Mouse (Mus musculus) heart, embryonic 14.5 days (tissue): ENCODE data around the gene Lysmd4. TPM values are rescaled to one million over a fixed set of nuclear protein-coding genes. Genes with fewer than 3 reads are reported as not detected.
A peak's percentile ranks its signal among the peaks of the same experiment; 100 is the strongest.
"Not testable (repeated sequence)": the region's sequence is repeated elsewhere in the genome, so short reads cannot be mapped to it uniquely, and the experiment has no call there.

Experiments used
- ATAC-seq: fragments of 200-750 bp; cut with Nextera tagmentation; 2 replicates; pipeline ENCODE4 v1.8.0; 2017; ENCODE audit warnings: low read depth, moderate TSS enrichment; ENCODE audit not compliant: insufficient number of reproducible peaks, insufficient read depth, low FRiP score
- H3K27ac ChIP-seq, 2 experiments: fragments of 200-500 bp in 1 of 2; fragments of 300-500 bp in 1 of 2; sonication (generic) in 1 of 2; replicated peaks in 1 of 2; 2 replicates each; pipeline ENCODE4 v1.5.1; 2012 to 2014; ENCODE audit warnings: low read depth in 2 of 2, low read length in 2 of 2, control low read depth in 1 of 2, mild to moderate bottlenecking in 1 of 2, mixed read lengths in 1 of 2; ENCODE audit not compliant: control insufficient read depth in 1 of 2, insufficient read depth in 1 of 2
- H3K27me3 ChIP-seq: fragments of 300-500 bp; sonication (generic); 2 replicates; pipeline ENCODE4 v1.6.1; 2014; ENCODE audit warnings: mild to moderate bottlenecking, low read length, control low read depth; ENCODE audit not compliant: control insufficient read depth, insufficient read depth
- H3K36me3 ChIP-seq: fragments of 300-500 bp; sonication (generic); 2 replicates; pipeline ENCODE4 v1.6.1; 2014; ENCODE audit warnings: mild to moderate bottlenecking, control low read depth, low read length, mixed read lengths; ENCODE audit not compliant: control insufficient read depth, insufficient read depth
- H3K4me1 ChIP-seq, 2 experiments: fragments of 200-500 bp in 1 of 2; fragments of 300-500 bp in 1 of 2; sonication (generic) in 1 of 2; 2 replicates each; pipeline ENCODE4 v1.6.1; 2012 to 2014; ENCODE audit warnings: low read length in 2 of 2, control low read depth in 1 of 2, mixed read lengths in 1 of 2; ENCODE audit not compliant: control insufficient read depth in 2 of 2, insufficient read depth in 2 of 2
- H3K4me2 ChIP-seq: fragments of 300-500 bp; sonication (generic); 2 replicates; pipeline ENCODE4 v1.6.1; 2014; ENCODE audit warnings: mild to moderate bottlenecking, low read length
- H3K4me3 ChIP-seq, 2 experiments: fragments of 200-500 bp in 1 of 2; fragments of 300-500 bp in 1 of 2; sonication (generic) in 1 of 2; 2 replicates each; pipeline ENCODE4 v1.5.1; 2012 to 2014; ENCODE audit warnings: low read length in 2 of 2, mild to moderate bottlenecking in 2 of 2, control low read depth in 1 of 2, low read depth in 1 of 2, moderate library complexity in 1 of 2; ENCODE audit not compliant: control insufficient read depth in 1 of 2, insufficient read depth in 1 of 2
- H3K9ac ChIP-seq: fragments of 300-500 bp; sonication (generic); 2 replicates; pipeline ENCODE4 v1.6.1; 2014; ENCODE audit warnings: mild to moderate bottlenecking, low read length
- H3K9me3 ChIP-seq: fragments of 300-500 bp; sonication (generic); 2 replicates; pipeline ENCODE4 v1.6.1; 2016; ENCODE audit warnings: low read length, control low read depth; ENCODE audit not compliant: control insufficient read depth
- WGBS: fragments of 180-500 bp; shearing (Covaris S2); extraction: QIAGEN DNeasy Blood & Tissue Kit; methylation state at CpG from one replicate; pipeline ENCODE4 v1.1.7; 2014; 5-methylcytosine and 5-hydroxymethylcytosine counted together
- polyA plus RNA-seq: library from polyadenylated mRNA; unstranded; fragments of >200 nt; fragmentation: Nextera tagmentation; extraction: Ambion mirVana; gene quantifications from 2 replicates; pipeline ENCODE4 v1.2.1, GENCODE M21; 2014

Lysmd4 gene
- polyA plus RNA-seq, 1 experiment from 2014 or later = 13.8 TPM

DNA sequence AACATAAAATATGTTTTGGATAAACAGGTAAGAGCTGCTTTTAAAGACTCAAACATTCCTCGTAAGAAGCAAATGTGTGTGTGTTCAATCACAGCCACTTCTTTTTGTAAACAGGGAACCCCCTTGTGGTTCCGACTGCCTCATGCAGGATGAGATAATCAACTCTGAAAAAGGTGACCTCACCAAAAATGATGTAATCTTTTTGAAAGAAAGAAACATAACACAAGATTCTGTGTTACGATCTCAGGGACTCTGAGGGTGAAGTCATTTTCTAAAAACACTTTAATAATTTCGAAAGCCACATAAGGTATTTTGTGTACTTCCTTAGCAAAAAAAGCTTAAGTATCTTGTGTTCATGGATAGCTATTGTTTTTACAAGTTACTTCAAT, 21.5 kb downstream of the Lysmd4 start:
- Histone ChIP-seq H3K9ac (no peak overlapping the region), H3K9me3 (no peaks in the 10 kb centered on the region), H3K27me3 (no peaks in the 10 kb centered on the region), H3K27ac (peak overlapping the region in 1 of 2 experiments; percentile 17; a peak in 1 of 4 replicates), H3K4me2 (no peak overlapping the region), H3K36me3 (peaks cover 36% of the 10 kb centered on the region), H3K4me3 (no peak overlapping the region), H3K4me1 (peaks cover 0 to 15% of the 10 kb centered on the region in 2 experiments; a peak in 3 of 4 replicates)
- 26% methylated on average over 4 of the region's 4 CpGs for WGBS
- no peak for ATAC-seq

DNA sequence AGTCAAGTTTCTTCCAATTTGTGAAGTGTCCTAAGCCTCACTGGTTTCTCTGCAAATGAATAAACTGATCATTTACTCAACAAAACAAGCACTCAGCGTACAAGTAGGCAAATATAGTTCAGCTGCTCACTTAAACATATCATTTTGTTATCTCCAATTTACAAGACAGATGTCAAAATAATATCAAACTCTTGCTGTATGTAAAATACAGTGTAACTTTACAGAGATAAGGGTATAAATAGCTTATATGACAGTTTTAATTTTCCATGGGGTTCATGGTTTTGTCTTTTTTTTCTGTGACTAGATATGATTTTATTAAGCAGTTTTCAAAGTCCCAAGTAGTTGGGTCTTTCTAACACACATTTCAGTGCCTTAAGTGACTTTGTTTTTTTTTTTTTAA, 22.9 kb downstream of the Lysmd4 start:
- Histone ChIP-seq H3K27ac (no peak overlapping the region), H3K36me3 (peaks cover 33% of the 10 kb centered on the region), H3K4me2 (no peak overlapping the region), H3K4me3 (no peak overlapping the region), H3K9ac (no peak overlapping the region), H3K27me3 (no peaks in the 10 kb centered on the region), H3K4me1 (peaks cover 0 to 13% of the 10 kb centered on the region in 2 experiments; a peak in 3 of 4 replicates), H3K9me3 (no peaks in the 10 kb centered on the region)
- no peak for ATAC-seq
- 47% methylated on average over 1 of the region's 1 CpGs for WGBS

DNA sequence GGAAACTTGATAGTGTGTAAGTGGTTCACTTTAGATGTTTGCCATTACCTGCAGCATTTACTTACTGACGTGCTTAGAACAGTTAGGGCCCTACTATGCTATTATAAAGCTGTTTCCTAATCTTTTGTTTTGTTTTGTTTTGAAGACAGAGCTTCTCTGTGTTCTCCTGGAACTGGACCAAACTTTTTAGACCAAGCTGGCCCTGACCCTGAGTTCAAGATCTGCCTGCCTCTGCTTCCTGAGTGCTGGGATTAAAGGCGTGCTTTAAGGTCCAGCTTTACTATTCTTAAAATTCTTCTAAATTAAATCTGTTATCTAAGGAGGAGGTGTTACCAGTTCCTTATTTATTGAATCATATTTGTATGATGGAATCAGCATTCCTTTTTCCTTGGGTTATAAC, 23.7 kb downstream of the Lysmd4 start:
- Histone ChIP-seq H3K27me3 (no peaks in the 10 kb centered on the region), H3K36me3 (peaks cover 38% of the 10 kb centered on the region), H3K4me3 (no peak overlapping the region), H3K27ac (no peak overlapping the region), H3K4me2 (no peak overlapping the region), H3K4me1 (peaks cover 0 to 13% of the 10 kb centered on the region in 2 experiments; a peak in 3 of 4 replicates), H3K9ac (no peak overlapping the region), H3K9me3 (no peaks in the 10 kb centered on the region)
- 68% methylated on average over 2 of the region's 2 CpGs for WGBS
- ATAC-seq = no peak

DNA sequence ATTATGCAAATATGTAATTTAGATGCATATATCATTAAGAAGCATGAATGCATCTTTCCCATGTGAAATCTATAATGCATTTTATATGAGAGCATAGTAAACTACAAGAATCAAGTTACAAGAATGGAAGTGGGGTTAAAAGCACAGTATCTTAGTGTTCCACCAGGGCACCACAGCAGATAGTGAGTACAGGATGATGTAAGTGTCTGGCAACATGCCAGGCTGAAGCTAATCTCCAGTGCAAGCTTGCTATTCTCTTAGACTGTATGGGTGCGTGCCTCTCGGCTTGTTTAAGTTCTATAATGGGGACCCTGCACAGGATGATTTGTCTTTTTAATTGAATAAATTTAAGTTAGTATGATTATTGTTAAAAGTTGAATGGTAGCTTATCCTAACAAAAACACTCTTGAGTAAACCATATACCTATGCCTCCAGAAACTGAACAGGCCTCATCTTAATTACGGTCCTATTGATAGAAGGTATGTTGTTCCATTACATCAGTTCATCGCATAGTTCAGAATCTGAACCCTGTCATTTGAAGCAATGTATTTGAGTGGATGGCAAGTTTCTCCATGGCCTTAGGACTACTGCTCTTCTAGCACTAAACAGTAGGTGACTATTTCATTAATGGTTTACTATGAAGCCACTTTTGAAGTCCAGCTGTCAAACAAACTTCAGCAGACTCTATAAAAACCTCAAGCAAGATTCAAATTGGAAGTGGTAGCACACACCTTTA, 37.7 kb downstream of the Lysmd4 start:
- Histone ChIP-seq H3K4me2 (no peak overlapping the region), H3K27me3 (no peaks in the 10 kb centered on the region), H3K27ac (peak overlapping the region; percentile 53 to 77), H3K9me3 (no peaks in the 10 kb centered on the region), H3K4me3 (no peak overlapping the region), H3K4me1 (peaks cover 2 to 6% of the 10 kb centered on the region in 2 experiments; a peak in 3 of 4 replicates), H3K36me3 (peaks cover 36% of the 10 kb centered on the region), H3K9ac (no peak overlapping the region)
- peak; percentile 85 for ATAC-seq
- WGBS = 14% methylated on average over 4 of the region's 4 CpGs

DNA sequence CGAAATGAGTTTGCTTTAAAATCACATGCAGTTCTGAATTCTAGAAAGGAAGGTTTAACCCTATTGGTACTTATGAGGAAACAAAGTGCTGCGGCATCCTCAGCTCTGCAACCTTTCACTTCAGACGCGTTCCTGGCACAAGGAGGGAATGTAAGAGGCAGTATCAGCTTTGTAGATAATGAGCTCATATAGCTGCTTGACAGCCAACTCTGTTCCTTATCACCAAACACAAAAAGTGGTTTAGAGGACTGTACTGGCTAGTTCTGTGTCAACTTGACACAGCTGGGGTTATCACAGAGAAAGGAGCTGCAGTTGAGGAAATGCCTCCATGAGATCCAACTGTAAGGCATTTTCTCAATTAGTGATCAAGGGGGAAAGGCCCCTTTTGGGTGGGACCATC, 48.1 kb downstream of the Lysmd4 start:
- ATAC-seq = peak; percentile 69
- not testable (repeated sequence) for H3K9me3 ChIP-seq, H3K9ac ChIP-seq, H3K4me2 ChIP-seq, H3K27me3 ChIP-seq, H3K4me3 ChIP-seq
- 12% methylated on average over 4 of the region's 4 CpGs for WGBS
- Histone ChIP-seq H3K36me3 (peaks cover 20% of the 10 kb centered on the region), H3K27ac (peak overlapping the region in 1 of 2 experiments; percentile 63; a peak in 2 of 4 replicates), H3K4me1 (peaks cover 0 to 37% of the 10 kb centered on the region in 2 experiments; a peak in 3 of 4 replicates)

DNA sequence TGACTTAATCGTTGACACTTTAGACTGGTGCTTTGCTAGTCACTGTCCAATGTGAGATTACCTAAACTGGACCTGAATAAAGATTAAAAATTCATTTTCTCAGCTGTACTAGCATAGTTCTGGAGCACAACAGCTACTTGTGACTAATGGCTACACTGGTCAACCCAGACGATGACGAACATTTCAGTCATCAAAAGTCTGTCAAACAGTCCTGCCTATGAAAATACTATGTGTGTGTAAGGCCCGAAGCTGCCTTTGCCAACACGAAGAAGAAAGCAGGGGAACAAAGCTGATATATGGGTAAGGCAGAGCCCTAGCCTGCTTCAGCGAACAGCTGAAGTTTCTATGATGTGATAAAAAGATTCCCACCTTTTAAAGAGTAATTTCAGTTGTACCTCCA, 61.2 kb downstream of the Lysmd4 start:
- no peak overlapping the region for H3K4me3 ChIP-seq
- H3K27ac ChIP-seq = no peak overlapping the region
- H3K9me3 ChIP-seq = no peaks in the 10 kb centered on the region
- ATAC-seq = no peak
- no peak overlapping the region for H3K9ac ChIP-seq
- peaks cover 0 to 23% of the 10 kb centered on the region in 2 experiments; a peak in 2 of 4 replicates for H3K4me1 ChIP-seq
- H3K4me2 ChIP-seq = no peak overlapping the region
- H3K36me3 ChIP-seq = peaks cover 51% of the 10 kb centered on the region
- WGBS = 95% methylated on average over 6 of the region's 6 CpGs
- H3K27me3 ChIP-seq = no peaks in the 10 kb centered on the region

DNA sequence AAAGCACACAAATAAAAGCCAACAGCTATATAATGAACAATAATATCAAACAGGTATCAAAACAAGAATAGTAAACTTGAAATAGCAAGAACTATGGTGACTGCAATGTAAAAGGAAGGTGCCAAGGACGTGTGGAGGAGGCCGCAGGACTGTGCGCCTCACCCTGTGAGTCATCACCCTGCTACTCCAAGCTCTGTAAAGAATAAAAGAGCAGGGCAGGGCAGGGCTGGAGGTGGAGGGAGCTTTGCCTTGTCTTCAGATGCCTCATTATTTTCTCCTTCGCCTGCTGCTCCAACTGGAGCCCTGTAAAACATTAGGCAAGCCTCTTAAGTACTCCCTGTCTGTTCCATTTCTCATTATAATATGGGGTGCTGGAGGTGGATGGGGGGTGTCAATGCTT, 65.1 kb downstream of the Lysmd4 start:
- Histone ChIP-seq H3K9ac (no peak overlapping the region; the same call in 1 of the 2 replicates), H3K27ac (peak overlapping the region in 1 of 2 experiments; percentile 12; a peak in 1 of 4 replicates), H3K4me2 (no peak overlapping the region), H3K36me3 (peaks cover 35% of the 10 kb centered on the region), H3K27me3 (no peaks in the 10 kb centered on the region), H3K4me1 (peaks cover 0 to 23% of the 10 kb centered on the region in 2 experiments; a peak in 2 of 4 replicates), H3K9me3 (no peaks in the 10 kb centered on the region), H3K4me3 (no peak overlapping the region)
- no peak for ATAC-seq
- 57% methylated on average over 4 of the region's 4 CpGs for WGBS
